Mouse (Mus musculus) myocyte (in vitro differentiated cells): ENCODE measurements around the gene Dkc1.

Source experiments
- CEBPB ChIP-seq: IDR thresholded peaks from 2 replicates; pipeline ENCODE4 v1.6.1; 2011; ENCODE audit warnings: mild to moderate bottlenecking, moderate library complexity; ENCODE audit not compliant: poor library complexity, insufficient read depth, severe bottlenecking
- POLR2A ChIP-seq: IDR thresholded peaks from one replicate; pipeline ENCODE4 v1.6.1; 2011; ENCODE audit warnings: low read depth, mild to moderate bottlenecking, control low read depth, moderate library complexity; ENCODE audit not compliant: insufficient read length
- REST ChIP-seq: IDR thresholded peaks from one replicate; pipeline ENCODE4 v1.6.1; 2011; ENCODE audit warnings: mild to moderate bottlenecking, control low read depth, moderate library complexity; ENCODE audit not compliant: insufficient read depth, insufficient read length
- SRF ChIP-seq: IDR thresholded peaks from one replicate; pipeline ENCODE4 v1.6.1; 2011; ENCODE audit warnings: low read depth; ENCODE audit not compliant: control insufficient read depth, insufficient read length
- TCF3 ChIP-seq: IDR thresholded peaks from one replicate; pipeline ENCODE4 v1.6.1; 2011; ENCODE audit warnings: low read depth, control low read depth; ENCODE audit not compliant: insufficient read length

DNA sequence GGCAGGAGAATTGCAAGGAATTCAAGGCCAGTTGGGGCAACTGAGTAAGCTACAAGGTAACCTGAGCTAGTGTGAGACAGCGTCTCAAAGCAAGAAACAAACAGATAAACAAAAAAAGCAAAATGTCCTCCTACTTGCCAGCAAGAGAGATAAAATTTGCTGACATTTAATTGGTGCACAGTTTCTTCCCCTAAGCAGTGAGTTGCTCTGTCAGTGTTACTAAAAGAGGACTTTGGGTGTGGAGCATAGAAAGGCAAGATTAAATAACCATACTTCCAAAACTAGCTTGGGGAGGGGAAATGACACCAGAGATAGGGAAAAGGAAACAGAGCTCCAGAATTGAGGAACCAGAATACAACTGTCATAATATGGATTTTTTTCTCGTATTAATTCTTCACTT, 33.8 kb downstream of the Dkc1 start:
- TF ChIP-seq SRF (no peak), TCF3 (no peak), CEBPB (no peak), POLR2A (no peak), REST (no peak)
